Mouse (Mus musculus): ENCODE data around the gene Mtmr10. TPM values are rescaled to one million over a fixed set of nuclear protein-coding genes. Genes with fewer than 3 reads are reported as not detected.

Gene Mtmr10
- polyA plus RNA-seq, 1 experiment from 2014 or later, result 5.3 TPM

- Histone ChIP-seq H3K27me3 (ENCODE audit: control insufficient read depth, insufficient read depth, low read length) (no peaks in the 10 kb centered on the region), H3K9me3 (ENCODE audit: control insufficient read depth, low read length) (no peaks in the 10 kb centered on the region), H3K4me1 (replicated peaks; ENCODE audit: control insufficient read depth, insufficient read depth) (no peaks in the 10 kb centered on the region), H3K4me2 (replicated peaks; ENCODE audit: low read depth) (no peak overlapping the region), H3K4me3 (ENCODE audit: low read depth, low read length) (no peak overlapping the region), H3K36me3 (ENCODE audit: control insufficient read depth, insufficient read depth, low read length) (peaks cover 23% of the 10 kb centered on the region), H3K9ac (ENCODE audit: low read length) (no peak overlapping the region), H3K27ac (replicated peaks) (0 out of 2 replicates have a peak overlapping the region, but pooled peaks have one; percentile 18)
- ATAC-seq (ENCODE audit: low FRiP score, low TSS enrichment) (no peak; the same call in 1 of the 2 replicates), DNase-seq (ENCODE audit: low spot score) (peak; percentile 23)
- TF ChIP-seq EP300 (optimal IDR thresholded peaks at IDR 0.05) (no peak), CTCF (IDR thresholded peaks at IDR 0.05; ENCODE audit: low read depth) (no peak)
- WGBS, result 49% methylated on average over 3 of the region's 3 CpGs
Observed at GRCm38 (mm10) chr7:64360586-64360945, 73.1 kb downstream of the Mtmr10 start.

- no peak for ATAC-seq (ENCODE audit: low FRiP score, low TSS enrichment)
- no peak overlapping the region for H3K4me3 ChIP-seq (ENCODE audit: low read depth, low read length)
- H3K4me1 ChIP-seq (replicated peaks; ENCODE audit: control insufficient read depth, insufficient read depth), result no peaks in the 10 kb centered on the region
- DNase-seq (ENCODE audit: low spot score), result no peak
- WGBS, result 81% methylated on average over 5 of the region's 5 CpGs
- H3K4me2 ChIP-seq (replicated peaks; ENCODE audit: low read depth), result no peak overlapping the region
- H3K27me3 ChIP-seq (ENCODE audit: control insufficient read depth, insufficient read depth, low read length), result no peaks in the 10 kb centered on the region
- H3K27ac ChIP-seq (replicated peaks), result no peak overlapping the region
- H3K36me3 ChIP-seq (ENCODE audit: control insufficient read depth, insufficient read depth, low read length), result peaks cover 22% of the 10 kb centered on the region
- no peaks in the 10 kb centered on the region for H3K9me3 ChIP-seq (ENCODE audit: control insufficient read depth, low read length)
- TF ChIP-seq EP300 (optimal IDR thresholded peaks at IDR 0.05) (no peak), CTCF (IDR thresholded peaks at IDR 0.05; ENCODE audit: low read depth) (no peak)
- H3K9ac ChIP-seq (ENCODE audit: low read length), result no peak overlapping the region
Observed at GRCm38 (mm10) chr7:64365863-64366262, 78.4 kb downstream of the Mtmr10 start.

- H3K4me3 ChIP-seq (ENCODE audit: low read depth, low read length), result no peak overlapping the region
- no peak overlapping the region for H3K4me2 ChIP-seq (replicated peaks; ENCODE audit: low read depth)
- ATAC-seq (ENCODE audit: low FRiP score, low TSS enrichment) (no peak), DNase-seq (ENCODE audit: low spot score) (no peak)
- H3K36me3 ChIP-seq (ENCODE audit: control insufficient read depth, insufficient read depth, low read length), result peaks cover 4% of the 10 kb centered on the region; the same call in 1 of the 2 replicates
- 89% methylated on average over 6 of the region's 6 CpGs for WGBS
- H3K4me1 ChIP-seq (replicated peaks; ENCODE audit: control insufficient read depth, insufficient read depth), result no peaks in the 10 kb centered on the region
- no peak overlapping the region for H3K27ac ChIP-seq (replicated peaks)
- H3K9ac ChIP-seq (ENCODE audit: low read length), result no peak overlapping the region
- no peaks in the 10 kb centered on the region for H3K27me3 ChIP-seq (ENCODE audit: control insufficient read depth, insufficient read depth, low read length)
- H3K9me3 ChIP-seq (ENCODE audit: control insufficient read depth, low read length), result no peaks in the 10 kb centered on the region
- no peak for TF ChIP-seq EP300 (optimal IDR thresholded peaks at IDR 0.05)
- TF ChIP-seq CTCF (IDR thresholded peaks at IDR 0.05; ENCODE audit: low read depth), result no peak
Observed at GRCm38 (mm10) chr7:64369841-64370240, 82.4 kb downstream of the Mtmr10 start.

GRCm38 (mm10) chr7:64371940-64372878, 84.8 kb downstream of the Mtmr10 start:
- ATAC-seq (ENCODE audit: low FRiP score, low TSS enrichment) (peak; percentile 75), DNase-seq (ENCODE audit: low spot score) (peak; percentile 43)
- Histone ChIP-seq H3K9ac (ENCODE audit: low read length) (no peak overlapping the region), H3K4me2 (replicated peaks; ENCODE audit: low read depth) (no peak overlapping the region), H3K36me3 (ENCODE audit: control insufficient read depth, insufficient read depth, low read length) (0 out of 2 replicates have a peak, but pooled peaks cover 4% of the 10 kb centered on the region), H3K27me3 (ENCODE audit: control insufficient read depth, insufficient read depth, low read length) (no peaks in the 10 kb centered on the region), H3K27ac (replicated peaks) (no peak overlapping the region; the same call in 1 of the 2 replicates), H3K9me3 (ENCODE audit: control insufficient read depth, low read length) (no peaks in the 10 kb centered on the region), H3K4me3 (ENCODE audit: low read depth, low read length) (no peak overlapping the region), H3K4me1 (replicated peaks; ENCODE audit: control insufficient read depth, insufficient read depth) (no peaks in the 10 kb centered on the region)
- 89% methylated on average over 23 of the region's 23 CpGs for WGBS
- TF ChIP-seq CTCF (IDR thresholded peaks at IDR 0.05; ENCODE audit: low read depth), result peak; percentile 24
- TF ChIP-seq EP300 (optimal IDR thresholded peaks at IDR 0.05), result no peak

- Histone ChIP-seq H3K36me3 (ENCODE audit: control insufficient read depth, insufficient read depth, low read length) (peaks cover 6% of the 10 kb centered on the region), H3K4me3 (ENCODE audit: low read depth, low read length) (peak overlapping the region; percentile 68), H3K4me2 (replicated peaks; ENCODE audit: low read depth) (peak overlapping the region; percentile 65), H3K9me3 (ENCODE audit: control insufficient read depth, low read length) (no peaks in the 10 kb centered on the region), H3K27me3 (ENCODE audit: control insufficient read depth, insufficient read depth, low read length) (no peaks in the 10 kb centered on the region), H3K27ac (replicated peaks) (peak overlapping the region; percentile 91), H3K9ac (ENCODE audit: low read length) (peak overlapping the region; percentile 78), H3K4me1 (replicated peaks; ENCODE audit: control insufficient read depth, insufficient read depth) (no peaks in the 10 kb centered on the region)
- ATAC-seq (ENCODE audit: low FRiP score, low TSS enrichment), result peak; percentile 53; the same call in 1 of the 2 replicates
- DNase-seq (ENCODE audit: low spot score), result no peak
- TF ChIP-seq CTCF (IDR thresholded peaks at IDR 0.05; ENCODE audit: low read depth) (no peak), EP300 (optimal IDR thresholded peaks at IDR 0.05) (no peak)
- WGBS, result 7% methylated on average over 18 of the region's 18 CpGs
Observed at GRCm38 (mm10) chr7:64373147-64373829, 85.8 kb downstream of the Mtmr10 start.

Data from stomach, postnatal 0 days (tissue).